Mouse (Mus musculus) MEL (cell line): ENCODE results near the gene Glo1. TPM values are rescaled to one million over a fixed set of nuclear protein-coding genes. Genes with fewer than 3 reads are reported as not detected.

Source experiments
- DNase-seq: peaks from one replicate; pipeline ENCODE4 v3.0.0; 2011; ENCODE audit warnings: low read depth, low spot score
- H3K27ac ChIP-seq: 2 replicates; pipeline ENCODE4 v1.5.1; 2012; ENCODE audit warnings: low read depth, mild to moderate bottlenecking, control low read depth, low read length, moderate library complexity; ENCODE audit not compliant: control insufficient read depth
- H3K27me3 ChIP-seq, 2 experiments: fragments of 150-350 bp in 1 of 2; sonication (generic) in 1 of 2; 2 replicates each; pipeline ENCODE4 v1.6.1; 2012; ENCODE audit warnings: low read length in 2 of 2, mild to moderate bottlenecking in 2 of 2, improper control_type of control experiment in 1 of 2, moderate library complexity in 1 of 2; ENCODE audit not compliant: insufficient read depth in 2 of 2, control insufficient read depth in 1 of 2
- H3K36me3 ChIP-seq, 2 experiments: 2 replicates each; pipeline ENCODE4 v1.6.1; 2012 to 2014; ENCODE audit warnings: low read length in 2 of 2, improper control_type of control experiment in 1 of 2, inconsistent platforms in 1 of 2, mild to moderate bottlenecking in 1 of 2; ENCODE audit not compliant: insufficient read depth in 2 of 2, control insufficient read depth in 1 of 2
- H3K4me1 ChIP-seq, 2 experiments: fragments of 150-350 bp in 1 of 2; sonication (generic) in 1 of 2; 2 replicates each; pipeline ENCODE4 v1.6.1; 2012; ENCODE audit warnings: low read length in 2 of 2, improper control_type of control experiment in 1 of 2, mild to moderate bottlenecking in 1 of 2; ENCODE audit not compliant: insufficient read depth in 2 of 2, control insufficient read depth in 1 of 2
- H3K4me3 ChIP-seq, 2 experiments: fragments of 150-350 bp in 1 of 2; sonication (generic) in 1 of 2; 2 replicates each; pipeline ENCODE4 v1.5.1; 2012; ENCODE audit warnings: low read depth in 2 of 2, low read length in 2 of 2, mild to moderate bottlenecking in 2 of 2, moderate library complexity in 2 of 2, control low read depth in 1 of 2, improper control_type of control experiment in 1 of 2; ENCODE audit not compliant: control insufficient read depth in 1 of 2, insufficient read depth in 1 of 2
- H3K79me2 ChIP-seq: 2 replicates; pipeline ENCODE4 v1.6.1; 2012; ENCODE audit warnings: mild to moderate bottlenecking, low read length, moderate library complexity; ENCODE audit not compliant: control insufficient read depth, poor library complexity, insufficient read depth
- H3K9ac ChIP-seq: 2 replicates; pipeline ENCODE4 v1.6.1; 2012; ENCODE audit warnings: low read depth, mild to moderate bottlenecking, control low read depth, low read length, moderate library complexity; ENCODE audit not compliant: control insufficient read depth, poor library complexity, severe bottlenecking
- H3K9me3 ChIP-seq: fragments of 150-350 bp; sonication (generic); replicated peaks from 2 replicates; pipeline ENCODE4 v1.6.1; 2012; ENCODE audit warnings: mild to moderate bottlenecking, low read length, improper control_type of control experiment, moderate library complexity; ENCODE audit not compliant: insufficient read depth
- CTCF ChIP-seq, 3 experiments: IDR thresholded peaks in 2 of 3; conservative IDR thresholded peaks in 1 of 3; 2 replicates each; pipeline ENCODE4 v1.5.1; 2011 to 2012; ENCODE audit warnings: low read length in 3 of 3, low read depth in 2 of 3, mild to moderate bottlenecking in 2 of 3, improper control_type of control experiment in 1 of 3, inconsistent platforms in 1 of 3, mixed read lengths in 1 of 3, moderate library complexity in 1 of 3; ENCODE audit not compliant: control insufficient read depth in 1 of 3, insufficient read depth in 1 of 3, poor library complexity in 1 of 3, severe bottlenecking in 1 of 3
- EP300 ChIP-seq, 2 experiments: IDR thresholded peaks; 2 replicates each; pipeline ENCODE4 v1.6.1; 2011; ENCODE audit warnings: improper control_type of control experiment in 2 of 2, low read length in 2 of 2, low read depth in 1 of 2, mild to moderate bottlenecking in 1 of 2
- ETS1 ChIP-seq: IDR thresholded peaks from 2 replicates; pipeline ENCODE4 v1.6.1; 2012; ENCODE audit warnings: low read depth, mild to moderate bottlenecking, inconsistent platforms, low read length, improper control_type of control experiment, moderate library complexity
- GATA1 ChIP-seq: IDR thresholded peaks from 2 replicates; pipeline ENCODE4 v1.6.1; 2011; ENCODE audit warnings: low read depth, low read length, improper control_type of control experiment
- MAX ChIP-seq: IDR thresholded peaks from 2 replicates; pipeline ENCODE4 v1.6.1; 2011; ENCODE audit warnings: low read length, improper control_type of control experiment
- MEF2A ChIP-seq: IDR thresholded peaks from 2 replicates; pipeline ENCODE4 v1.6.1; 2014; ENCODE audit warnings: low read depth, mild to moderate bottlenecking, inconsistent platforms, low read length, improper control_type of control experiment; ENCODE audit not compliant: poor library complexity, insufficient replicate concordance, severe bottlenecking; ENCODE audit errors: extremely low read depth
- MYB ChIP-seq: IDR thresholded peaks from 2 replicates; pipeline ENCODE4 v1.6.1; 2011; ENCODE audit warnings: mild to moderate bottlenecking, low read depth, low read length, improper control_type of control experiment
- NRF1 ChIP-seq: IDR thresholded peaks from 2 replicates; pipeline ENCODE4 v1.6.1; 2014; ENCODE audit warnings: low read depth, mild to moderate bottlenecking, inconsistent platforms, low read length, improper control_type of control experiment, moderate library complexity; ENCODE audit not compliant: poor library complexity, insufficient read depth, severe bottlenecking
- POLR2AphosphoS2 ChIP-seq: IDR thresholded peaks from 2 replicates; pipeline ENCODE4 v1.6.1; 2011; ENCODE audit warnings: low read length, improper control_type of control experiment
- POLR2AphosphoS5 ChIP-seq: IDR thresholded peaks from 2 replicates; pipeline ENCODE4 v1.6.1; 2012; ENCODE audit warnings: low read depth, borderline replicate concordance, mild to moderate bottlenecking, inconsistent platforms, low read length, moderate library complexity, mixed read lengths
- RAD21 ChIP-seq: IDR thresholded peaks from 2 replicates; pipeline ENCODE4 v1.6.1; 2011; ENCODE audit warnings: mild to moderate bottlenecking, low read depth, low read length, improper control_type of control experiment
- SIN3A ChIP-seq: IDR thresholded peaks from 2 replicates; pipeline ENCODE4 v1.6.1; 2012; ENCODE audit warnings: low read length, improper control_type of control experiment, inconsistent platforms
- SMC3 ChIP-seq: IDR thresholded peaks from 2 replicates; pipeline ENCODE4 v1.6.1; 2011; ENCODE audit warnings: low read depth, low read length, improper control_type of control experiment
- TAL1 ChIP-seq: IDR thresholded peaks from 2 replicates; pipeline ENCODE4 v1.6.1; 2012; ENCODE audit warnings: mild to moderate bottlenecking, inconsistent platforms, low read length, moderate library complexity, mixed read lengths
- ZC3H11A ChIP-seq: IDR thresholded peaks from 2 replicates; pipeline ENCODE4 v1.6.1; 2012; ENCODE audit warnings: low read depth, mild to moderate bottlenecking, inconsistent platforms, low read length, improper control_type of control experiment
- ZKSCAN1 ChIP-seq: IDR thresholded peaks from 2 replicates; pipeline ENCODE4 v1.6.1; 2012; ENCODE audit warnings: low read depth, mild to moderate bottlenecking, inconsistent platforms, low read length, improper control_type of control experiment, moderate library complexity
- ZNF384 ChIP-seq: IDR thresholded peaks from 2 replicates; pipeline ENCODE4 v1.6.1; 2012; ENCODE audit warnings: low read depth, mild to moderate bottlenecking, inconsistent platforms, low read length, improper control_type of control experiment
- polyA plus RNA-seq, 2 experiments: library from polyadenylated mRNA; stranded (reverse) in 1 of 2; unstranded in 1 of 2; fragments of >175 nt in 1 of 2; fragments of >200 nt in 1 of 2; gene quantifications; 2 replicates each; pipeline versions ENCODE4 v1.2.1 to v1.2.4; 2012; ENCODE audit warnings: low replicate concordance in 2 of 2, low read depth in 1 of 2; ENCODE audit not compliant: insufficient read length in 2 of 2, insufficient read depth in 1 of 2, missing spikeins in 1 of 2
- total RNA-seq: library from RNA; depleted of rRNA; stranded (reverse); fragments of 300-350 nt; gene quantifications from 2 replicates; pipeline ENCODE4 v1.2.3, GENCODE M21; 2012

Glo1 gene
- total and polyA plus RNA-seq, 3 experiments = 58.5 to 288 (median 260) TPM

DNA sequence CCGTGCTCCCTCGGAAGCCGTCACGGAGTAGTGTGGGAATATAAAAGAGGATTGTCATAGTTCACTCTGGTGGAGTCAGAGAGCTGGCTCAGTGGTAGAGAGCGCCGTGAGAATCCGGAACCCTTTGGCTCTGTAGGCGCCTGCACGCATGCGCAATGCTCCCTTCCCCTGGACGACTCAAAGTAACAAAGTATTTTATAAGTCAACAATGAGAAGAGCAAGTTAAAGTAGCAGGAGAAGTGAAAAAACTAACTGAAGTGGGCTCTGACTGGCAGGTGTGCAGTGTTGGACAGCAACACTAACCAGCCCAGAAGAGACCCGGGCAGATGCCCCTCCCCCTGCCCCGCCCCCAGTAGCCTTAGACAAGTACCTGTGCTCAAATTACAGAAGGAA lies 31.5 kb upstream of the Glo1 start:
- no peak overlapping the region for H3K9ac ChIP-seq
- no peaks in the 10 kb centered on the region for H3K4me1 ChIP-seq
- no peak overlapping the region for H3K4me3 ChIP-seq
- H3K27ac ChIP-seq = no peak overlapping the region
- H3K36me3 ChIP-seq = peaks cover 0 to 3% of the 10 kb centered on the region in 2 experiments; a peak in 1 of 4 replicates
- no peaks in the 10 kb centered on the region for H3K9me3 ChIP-seq
- H3K27me3 ChIP-seq = no peaks in the 10 kb centered on the region
- H3K79me2 ChIP-seq = no peaks in the 10 kb centered on the region
- TF ChIP-seq POLR2AphosphoS5 (no peak), EP300 (IDR thresholded peaks at IDR 0.05; ENCODE audit: low read depth in 1 of 2, low read length in 2 of 2) (no peak)
- no peak for DNase-seq

DNA sequence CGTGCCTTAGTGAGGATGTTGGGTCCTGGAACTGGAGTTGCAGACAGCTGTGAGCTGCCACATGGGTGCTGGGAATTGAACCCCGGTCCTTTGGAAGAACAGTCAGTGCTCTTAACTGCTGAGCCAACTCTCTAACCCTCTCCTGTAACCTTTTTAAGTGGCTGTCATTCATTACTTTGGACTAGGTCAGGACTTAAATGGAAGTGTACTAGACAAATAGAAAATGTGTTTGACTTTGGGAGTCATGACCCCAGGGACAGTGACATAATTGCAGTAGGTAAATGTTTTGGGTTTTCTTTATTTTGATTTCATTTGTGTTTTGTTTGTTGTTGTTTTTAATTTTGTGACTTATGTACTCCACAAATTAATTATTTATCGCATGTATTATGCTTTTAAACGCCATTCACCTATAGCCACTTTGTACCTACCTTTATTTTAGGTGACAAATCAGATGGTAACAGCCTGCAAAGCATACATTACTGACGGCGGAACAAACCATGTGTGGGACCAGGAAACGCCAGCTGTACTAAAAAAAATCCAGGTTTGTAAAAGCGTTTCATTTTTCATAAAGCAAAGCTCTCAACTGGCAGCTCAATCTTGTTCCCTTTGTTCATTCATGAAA lies 31.0 kb upstream of the Glo1 start:
- no peak for DNase-seq
- no peaks in the 10 kb centered on the region for H3K79me2 ChIP-seq
- no peaks in the 10 kb centered on the region for H3K27me3 ChIP-seq
- peaks cover 0 to 2% of the 10 kb centered on the region in 2 experiments; a peak in 1 of 4 replicates for H3K36me3 ChIP-seq
- no peak overlapping the region for H3K4me3 ChIP-seq
- no peak overlapping the region for H3K27ac ChIP-seq
- no peak overlapping the region for H3K9ac ChIP-seq
- no peaks in the 10 kb centered on the region for H3K9me3 ChIP-seq
- TF ChIP-seq ETS1 = no peak
- H3K4me1 ChIP-seq = no peaks in the 10 kb centered on the region

GRCm38 (mm10) chr17:30653010-30653409 lies 26.3 kb upstream of the Glo1 start:
- Histone ChIP-seq H3K4me3 (no peak overlapping the region), H3K9me3 (no peaks in the 10 kb centered on the region), H3K9ac (no peak overlapping the region), H3K79me2 (no peaks in the 10 kb centered on the region), H3K36me3 (peaks cover 0 to 6% of the 10 kb centered on the region in 2 experiments; a peak in 2 of 4 replicates), H3K27ac (no peak overlapping the region), H3K27me3 (no peaks in the 10 kb centered on the region), H3K4me1 (no peaks in the 10 kb centered on the region)
- peak; percentile 53 for DNase-seq
- peak; percentile 37 for TF ChIP-seq SMC3
- no peak for TF ChIP-seq MYB
- TF ChIP-seq ZKSCAN1 = no peak
- TF ChIP-seq CTCF (IDR thresholded peaks at IDR 0.05 in 2 of 3, conservative IDR thresholded peaks at IDR 0.05 in 1 of 3; ENCODE audit: control insufficient read depth in 1 of 3, insufficient read depth in 1 of 3, low read depth in 2 of 3, low read length in 3 of 3, poor library complexity in 1 of 3, severe bottlenecking in 1 of 3) = peak in 2 of 3 experiments; percentile 79 to 90; a peak in 5 of 6 replicates

- Histone ChIP-seq H3K79me2 (no peaks in the 10 kb centered on the region), H3K9ac (no peak overlapping the region), H3K4me1 (no peaks in the 10 kb centered on the region), H3K4me3 (no peak overlapping the region), H3K27ac (no peak overlapping the region), H3K36me3 (peaks cover 0 to 6% of the 10 kb centered on the region in 2 experiments; a peak in 2 of 4 replicates), H3K9me3 (no peaks in the 10 kb centered on the region), H3K27me3 (no peaks in the 10 kb centered on the region)
- TF ChIP-seq MEF2A (no peak), SIN3A (no peak), RAD21 (peak; percentile 42), SMC3 (peak; percentile 50), POLR2AphosphoS5 (no peak), GATA1 (no peak), ZNF384 (no peak), EP300 (IDR thresholded peaks at IDR 0.05; ENCODE audit: low read depth in 1 of 2, low read length in 2 of 2) (no peak), ZC3H11A (0 out of 2 replicates have a peak, but pooled peaks have one; percentile 18), MAX (no peak), POLR2AphosphoS2 (no peak), TAL1 (no peak), CTCF (IDR thresholded peaks at IDR 0.05 in 2 of 3, conservative IDR thresholded peaks at IDR 0.05 in 1 of 3; ENCODE audit: control insufficient read depth in 1 of 3, insufficient read depth in 1 of 3, low read depth in 2 of 3, low read length in 3 of 3, poor library complexity in 1 of 3, severe bottlenecking in 1 of 3) (peak; percentile 63 to 85 (median 68)), NRF1 (no peak)
- peak; percentile 44 for DNase-seq
These were observed 22.1 kb upstream of the Glo1 start for GRCm38 (mm10) chr17:30648770-30649169.
